Mouse (Mus musculus) midbrain, embryonic 13.5 days (tissue): Measurements from ENCODE around the gene Dhrs4. TPM values are rescaled to one million over a fixed set of nuclear protein-coding genes. Genes with fewer than 3 reads are reported as not detected.
A peak's percentile ranks its signal among the peaks of the same experiment; 100 is the strongest.

Source experiments
- ATAC-seq: fragments of 200-750 bp; cut with Nextera tagmentation; 2 replicates; pipeline ENCODE4 v1.8.0; 2017; ENCODE audit warnings: mild to moderate bottlenecking, moderate TSS enrichment, moderate library complexity
- H3K27ac ChIP-seq: fragments of 300-500 bp; sonication (generic); 2 replicates; pipeline ENCODE4 v1.5.1; 2015; ENCODE audit warnings: inconsistent platforms, mild to moderate bottlenecking, moderate library complexity
- H3K27me3 ChIP-seq: fragments of 300-500 bp; sonication (generic); 2 replicates; pipeline ENCODE4 v1.6.1; 2015; ENCODE audit warnings: mild to moderate bottlenecking, inconsistent platforms
- H3K36me3 ChIP-seq: fragments of 300-500 bp; sonication (generic); 2 replicates; pipeline ENCODE4 v1.6.1; 2015; ENCODE audit warnings: mild to moderate bottlenecking, inconsistent platforms
- H3K4me1 ChIP-seq: fragments of 300-500 bp; sonication (generic); replicated peaks from 2 replicates; pipeline ENCODE4 v1.6.1; 2015; ENCODE audit warnings: inconsistent platforms
- H3K4me2 ChIP-seq: fragments of 300-500 bp; sonication (generic); replicated peaks from 2 replicates; pipeline ENCODE4 v1.6.1; 2015; ENCODE audit warnings: moderate library complexity, mild to moderate bottlenecking, inconsistent platforms
- H3K4me3 ChIP-seq: fragments of 300-500 bp; sonication (generic); replicated peaks from 2 replicates; pipeline ENCODE4 v1.5.1; 2015; ENCODE audit warnings: mild to moderate bottlenecking, inconsistent platforms
- H3K9ac ChIP-seq: fragments of 300-500 bp; sonication (generic); replicated peaks from 2 replicates; pipeline ENCODE4 v1.6.1; 2015; ENCODE audit warnings: mild to moderate bottlenecking, inconsistent platforms
- H3K9me3 ChIP-seq: fragments of 300-500 bp; sonication (generic); 2 replicates; pipeline ENCODE4 v1.6.1; 2016; ENCODE audit warnings: mild to moderate bottlenecking, inconsistent platforms
- WGBS: fragments of 180-500 bp; shearing (Covaris S2); methylation state at CpG from one replicate; pipeline ENCODE4 v1.1.7; 2015; 5-methylcytosine and 5-hydroxymethylcytosine counted together
- polyA plus RNA-seq: library from polyadenylated mRNA; unstranded; fragments of >200 nt; fragmentation: Nextera tagmentation; extraction: Ambion mirVana; gene quantifications from 2 replicates; pipeline ENCODE4 v1.2.1, GENCODE M21; 2015

Dhrs4 gene
- polyA plus RNA-seq: 31.2 and 31.6 TPM in 2 replicates

DNA sequence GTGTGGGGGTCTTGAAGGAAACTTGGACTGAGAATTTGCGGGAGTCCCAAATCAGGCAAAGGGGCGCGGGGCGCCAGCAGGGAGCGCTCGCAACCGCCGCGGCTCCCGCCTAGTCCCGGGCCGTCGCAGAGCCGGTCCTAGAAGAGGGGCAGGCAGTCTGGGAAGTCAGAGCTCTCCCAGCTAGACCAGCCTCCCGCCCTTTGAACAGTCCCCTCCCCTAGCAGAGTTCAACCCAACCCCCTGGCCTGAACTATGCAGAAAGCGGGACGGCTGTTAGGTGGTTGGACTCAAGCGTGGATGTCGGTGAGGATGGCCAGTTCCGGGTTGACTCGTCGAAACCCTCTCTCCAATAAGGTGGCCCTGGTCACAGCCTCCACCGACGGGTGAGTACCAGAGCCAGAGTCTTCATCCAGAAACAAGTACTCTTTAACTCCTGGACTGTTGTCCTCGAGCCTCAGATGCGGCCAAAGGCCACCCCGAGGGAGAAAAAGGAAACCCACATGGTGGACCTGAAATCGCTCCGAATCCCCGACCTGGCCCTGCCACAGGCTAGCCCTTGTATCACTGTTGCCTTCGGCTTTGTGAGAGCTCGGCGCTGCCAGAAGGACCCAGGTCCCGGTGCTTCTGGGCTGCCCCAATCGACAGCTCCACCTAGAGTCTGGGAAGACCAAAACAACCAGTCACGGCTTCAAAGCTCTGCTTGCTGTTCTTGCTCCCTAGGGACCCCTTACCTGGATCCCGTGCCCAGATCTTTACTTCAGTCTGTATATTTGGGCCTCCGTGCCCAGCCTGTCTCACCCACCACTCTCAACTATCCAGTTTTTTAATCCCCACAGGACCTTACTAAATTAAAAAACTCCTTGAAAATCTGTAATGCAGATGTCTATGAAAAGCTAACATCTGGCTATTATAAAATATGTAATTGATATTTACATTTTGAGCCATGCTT lies at the start of gene Dhrs4:
TSS of gene Dhrs4 (plus strand) at position 108 of the 949 bp plus-strand sequence.
- Histone ChIP-seq H3K9me3 (no peaks in the 10 kb centered on the region), H3K27ac (peak within 1 kb of the TSS; percentile 35; the same call in 1 of the 2 replicates), H3K4me1 (peaks cover 4% of the 10 kb centered on the region; the same call in 1 of the 2 replicates), H3K9ac (peak within 1 kb of the TSS; percentile 57), H3K36me3 (no peaks in the 10 kb centered on the region), H3K4me2 (peak within 1 kb of the TSS; percentile 63), H3K27me3 (no peaks in the 10 kb centered on the region), H3K4me3 (peak within 1 kb of the TSS; percentile 47)
- WGBS: under 1% methylated on average over 38 of the region's 38 CpGs
- peak; percentile 96 for ATAC-seq

GRCm38 (mm10) chr14:55430255-55430654 lies 48.3 kb upstream of the Dhrs4 start:
- H3K4me2 ChIP-seq: no peak overlapping the region
- no peak overlapping the region for H3K4me3 ChIP-seq
- no peak for ATAC-seq
- H3K9ac ChIP-seq: no peak overlapping the region
- H3K27ac ChIP-seq: no peak overlapping the region
- H3K4me1 ChIP-seq: no peaks in the 10 kb centered on the region
- H3K9me3 ChIP-seq: no peaks in the 10 kb centered on the region
- no peaks in the 10 kb centered on the region for H3K36me3 ChIP-seq
- no peaks in the 10 kb centered on the region for H3K27me3 ChIP-seq
- 87% methylated on average over 4 of the region's 4 CpGs for WGBS

DNA sequence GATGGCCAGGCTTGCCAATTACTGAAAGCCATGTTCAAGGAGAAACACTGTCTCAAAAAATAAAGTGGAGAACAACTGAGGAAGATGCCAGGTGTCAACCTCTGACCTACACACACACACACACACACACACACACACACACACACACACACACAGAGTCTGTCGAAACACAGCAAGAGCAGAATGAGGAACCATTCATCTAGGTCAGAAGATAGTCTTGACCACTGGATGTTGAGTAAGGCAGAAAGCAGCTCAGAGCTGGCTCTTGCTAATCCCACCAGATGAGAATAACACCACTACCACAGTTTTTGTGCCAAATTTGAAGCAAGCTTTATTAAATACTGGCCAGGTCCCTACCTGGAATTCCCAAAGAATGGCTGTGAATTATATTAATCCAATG lies 45.5 kb upstream of the Dhrs4 start:
- Histone ChIP-seq H3K27me3 (no peaks in the 10 kb centered on the region), H3K4me2 (no peak overlapping the region), H3K4me3 (no peak overlapping the region), H3K36me3 (no peaks in the 10 kb centered on the region), H3K27ac (no peak overlapping the region), H3K4me1 (no peaks in the 10 kb centered on the region), H3K9ac (no peak overlapping the region), H3K9me3 (no peaks in the 10 kb centered on the region)
- ATAC-seq: no peak
- 88% methylated on average over 1 of the region's 1 CpGs for WGBS

DNA sequence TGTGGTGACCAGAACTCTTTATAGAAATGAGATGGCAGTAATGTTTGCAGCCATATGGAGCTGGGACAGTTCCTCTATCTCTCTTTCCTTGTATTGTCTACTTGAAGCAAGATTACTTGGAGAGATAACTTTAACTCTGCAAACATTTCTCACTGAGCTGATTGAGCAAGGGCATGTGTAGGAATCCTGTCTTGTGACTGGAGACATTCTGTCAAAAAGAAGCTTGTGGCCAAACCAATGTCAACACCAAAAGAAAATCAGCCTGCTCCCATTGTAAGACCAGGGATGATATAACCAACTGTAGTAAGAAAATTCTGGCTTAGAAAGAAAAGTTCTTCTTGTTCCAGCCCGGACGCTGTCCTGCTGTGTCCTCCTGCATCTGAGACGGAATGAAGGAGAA lies 43.7 kb upstream of the Dhrs4 start:
- H3K4me3 ChIP-seq: no peak overlapping the region
- no peaks in the 10 kb centered on the region for H3K27me3 ChIP-seq
- WGBS: 83% methylated on average over 3 of the region's 3 CpGs
- no peak overlapping the region for H3K27ac ChIP-seq
- H3K9me3 ChIP-seq: no peaks in the 10 kb centered on the region
- no peaks in the 10 kb centered on the region for H3K4me1 ChIP-seq
- H3K9ac ChIP-seq: no peak overlapping the region
- no peak overlapping the region for H3K4me2 ChIP-seq
- no peak for ATAC-seq
- no peaks in the 10 kb centered on the region for H3K36me3 ChIP-seq

DNA sequence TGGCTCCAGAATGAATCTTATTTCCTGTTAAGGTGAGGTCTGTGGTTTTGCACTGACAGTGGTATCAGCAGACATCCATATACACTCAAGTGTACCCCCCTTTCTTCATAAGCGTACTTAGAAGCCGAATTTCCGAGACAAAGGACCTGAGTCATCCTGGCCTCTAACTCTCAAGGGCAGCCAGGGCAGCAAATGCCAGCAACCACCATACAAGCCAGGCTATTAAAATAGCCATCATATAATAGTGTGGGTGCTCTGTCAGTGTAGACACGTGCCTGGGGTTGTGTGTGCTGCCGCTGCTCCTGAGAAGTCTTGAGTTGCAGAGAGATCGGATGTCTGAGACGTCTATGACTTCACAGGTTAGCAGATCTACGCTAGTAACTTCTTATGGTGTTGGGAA lies 41.4 kb upstream of the Dhrs4 start:
- ATAC-seq: no peak
- H3K4me1 ChIP-seq: no peaks in the 10 kb centered on the region
- 94% methylated on average over 8 of the region's 8 CpGs for WGBS

DNA sequence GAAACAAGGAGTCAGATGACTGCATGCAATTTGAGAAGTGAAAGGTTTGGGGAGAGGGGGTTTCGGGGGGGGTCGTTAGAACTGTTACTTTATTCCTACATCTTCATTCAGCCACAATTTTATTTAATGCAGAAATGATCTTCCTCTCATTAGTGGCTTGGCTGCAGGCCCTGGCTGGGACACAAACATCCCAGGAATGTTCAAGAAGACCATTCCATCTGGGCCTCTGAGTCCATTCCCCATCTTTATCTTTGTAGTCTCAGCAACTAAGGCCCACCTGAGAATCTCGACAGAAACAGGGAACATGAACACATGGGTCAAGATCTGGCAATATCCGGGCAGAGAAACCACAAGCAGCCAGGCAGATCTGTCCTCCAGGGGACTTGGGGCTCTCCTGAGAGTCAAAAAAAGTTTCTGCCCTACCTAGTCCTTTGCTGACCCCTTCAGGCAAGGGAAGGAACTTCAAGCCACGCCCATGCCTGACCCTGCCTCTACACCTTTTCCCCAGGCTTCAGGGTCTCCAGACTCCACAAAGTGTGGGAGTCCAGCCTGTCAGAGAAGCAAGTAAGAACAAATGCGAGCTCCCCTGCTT lies 40.3 kb upstream of the Dhrs4 start:
- H3K9me3 ChIP-seq: no peaks in the 10 kb centered on the region
- H3K4me2 ChIP-seq: no peak overlapping the region
- H3K4me1 ChIP-seq: no peaks in the 10 kb centered on the region
- H3K27me3 ChIP-seq: no peaks in the 10 kb centered on the region
- no peak overlapping the region for H3K9ac ChIP-seq
- H3K27ac ChIP-seq: no peak overlapping the region
- 38% methylated on average over 6 of the region's 6 CpGs for WGBS
- no peaks in the 10 kb centered on the region for H3K36me3 ChIP-seq
- H3K4me3 ChIP-seq: no peak overlapping the region
- ATAC-seq: no peak

More for the DNA sequence above, 41.4 kb upstream of the Dhrs4 start:
- H3K4me2 ChIP-seq: no peak overlapping the region
- no peaks in the 10 kb centered on the region for H3K9me3 ChIP-seq
- H3K36me3 ChIP-seq: no peaks in the 10 kb centered on the region
- no peak overlapping the region for H3K4me3 ChIP-seq
- H3K9ac ChIP-seq: no peak overlapping the region
- no peak overlapping the region for H3K27ac ChIP-seq
- no peaks in the 10 kb centered on the region for H3K27me3 ChIP-seq

GRCm38 (mm10) chr14:55457693-55458092 lies 20.9 kb upstream of the Dhrs4 start:
- WGBS: 87% methylated on average over 2 of the region's 2 CpGs

DNA sequence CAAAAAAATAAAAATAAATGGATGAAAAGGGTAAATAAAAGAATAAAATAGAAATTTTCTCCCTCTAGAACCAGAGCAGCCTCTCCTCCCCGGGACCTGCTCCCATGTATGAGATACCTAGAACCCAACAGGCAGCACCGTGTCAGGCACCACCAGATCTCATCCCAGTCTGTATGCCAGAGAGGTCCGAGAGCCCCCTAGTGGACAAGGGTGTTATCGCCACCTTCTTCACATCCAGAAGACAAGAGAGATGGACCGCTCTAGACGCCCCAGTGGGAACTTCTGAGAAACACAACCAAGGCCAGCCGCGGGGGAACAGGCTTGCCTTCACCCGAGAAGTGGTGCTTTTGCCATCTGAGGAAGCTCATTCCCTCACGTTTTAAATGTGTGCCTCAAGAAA lies 20.3 kb upstream of the Dhrs4 start:
- WGBS: 29% methylated on average over 10 of the region's 10 CpGs
- no peak overlapping the region for H3K27ac ChIP-seq
- H3K4me1 ChIP-seq: no peaks in the 10 kb centered on the region
- no peak for ATAC-seq
- H3K4me2 ChIP-seq: no peak overlapping the region
- no peaks in the 10 kb centered on the region for H3K36me3 ChIP-seq
- no peak overlapping the region for H3K4me3 ChIP-seq
- no peak overlapping the region for H3K9ac ChIP-seq
- peaks cover 8% of the 10 kb centered on the region for H3K9me3 ChIP-seq
- no peaks in the 10 kb centered on the region for H3K27me3 ChIP-seq

More at GRCm38 (mm10) chr14:55457693-55458092, 20.9 kb upstream of the Dhrs4 start:
- no peaks in the 10 kb centered on the region for H3K4me1 ChIP-seq
- no peaks in the 10 kb centered on the region for H3K27me3 ChIP-seq
- no peak overlapping the region for H3K27ac ChIP-seq
- no peaks in the 10 kb centered on the region for H3K36me3 ChIP-seq
- H3K9ac ChIP-seq: no peak overlapping the region
- peaks cover 8% of the 10 kb centered on the region for H3K9me3 ChIP-seq
- no peak overlapping the region for H3K4me2 ChIP-seq
- ATAC-seq: no peak
- H3K4me3 ChIP-seq: no peak overlapping the region

GRCm38 (mm10) chr14:55458761-55459160 lies 19.8 kb upstream of the Dhrs4 start:
- no peaks in the 10 kb centered on the region for H3K27me3 ChIP-seq
- peaks cover 8% of the 10 kb centered on the region for H3K9me3 ChIP-seq
- no peak overlapping the region for H3K4me3 ChIP-seq
- H3K4me2 ChIP-seq: no peak overlapping the region
- no peak overlapping the region for H3K27ac ChIP-seq
- H3K9ac ChIP-seq: no peak overlapping the region
- ATAC-seq: no peak
- H3K4me1 ChIP-seq: no peaks in the 10 kb centered on the region
- no peaks in the 10 kb centered on the region for H3K36me3 ChIP-seq
- 93% methylated on average over 3 of the region's 3 CpGs for WGBS

GRCm38 (mm10) chr14:55459796-55460195 lies 18.8 kb upstream of the Dhrs4 start:
- no peak for ATAC-seq
- no peak overlapping the region for H3K9ac ChIP-seq
- H3K27me3 ChIP-seq: no peaks in the 10 kb centered on the region
- H3K9me3 ChIP-seq: peaks cover 8% of the 10 kb centered on the region
- H3K4me2 ChIP-seq: no peak overlapping the region
- 86% methylated on average over 4 of the region's 4 CpGs for WGBS
- H3K4me1 ChIP-seq: no peaks in the 10 kb centered on the region
- H3K36me3 ChIP-seq: no peaks in the 10 kb centered on the region
- no peak overlapping the region for H3K4me3 ChIP-seq
- no peak overlapping the region for H3K27ac ChIP-seq

- no peak overlapping the region for H3K27ac ChIP-seq
- 80% methylated on average over 10 of the region's 10 CpGs for WGBS
- H3K36me3 ChIP-seq: no peaks in the 10 kb centered on the region
- H3K27me3 ChIP-seq: no peaks in the 10 kb centered on the region
- ATAC-seq: no peak
- H3K4me3 ChIP-seq: no peak overlapping the region
- peaks cover 7% of the 10 kb centered on the region for H3K9me3 ChIP-seq
- H3K9ac ChIP-seq: no peak overlapping the region
- no peaks in the 10 kb centered on the region for H3K4me1 ChIP-seq
- H3K4me2 ChIP-seq: no peak overlapping the region
Observed at GRCm38 (mm10) chr14:55460297-55460696, 18.3 kb upstream of the Dhrs4 start.

- Histone ChIP-seq H3K4me3 (no peak overlapping the region), H3K4me2 (no peak overlapping the region), H3K4me1 (no peaks in the 10 kb centered on the region), H3K9me3 (no peaks in the 10 kb centered on the region), H3K36me3 (no peaks in the 10 kb centered on the region), H3K27ac (no peak overlapping the region), H3K9ac (no peak overlapping the region), H3K27me3 (no peaks in the 10 kb centered on the region)
- ATAC-seq: no peak
- 74% methylated on average over 4 of the region's 4 CpGs for WGBS
Observed at GRCm38 (mm10) chr14:55461757-55462156, 16.8 kb upstream of the Dhrs4 start.
